Mouse (Mus musculus) hindbrain, embryonic 16.5 days (tissue): ENCODE data around the gene Ttc9c. TPM values are rescaled to one million over a fixed set of nuclear protein-coding genes. Genes with fewer than 3 reads are reported as not detected.
A peak's percentile ranks its signal among the peaks of the same experiment; 100 is the strongest.

Source experiments
- ATAC-seq: fragments of 200-750 bp; cut with Nextera tagmentation; 2 replicates; pipeline ENCODE4 v1.8.0; 2017; ENCODE audit warnings: moderate TSS enrichment, moderate library complexity
- H3K27ac ChIP-seq: fragments of 300-500 bp; sonication (generic); 2 replicates; pipeline ENCODE4 v1.5.1; 2014; ENCODE audit warnings: low read depth, mild to moderate bottlenecking, control low read depth, low read length, moderate library complexity
- H3K27me3 ChIP-seq: fragments of 300-500 bp; sonication (generic); replicated peaks from 2 replicates; pipeline ENCODE4 v1.6.1; 2014; ENCODE audit warnings: low read length; ENCODE audit not compliant: control insufficient read depth, insufficient read depth
- H3K36me3 ChIP-seq: fragments of 300-500 bp; sonication (generic); 2 replicates; pipeline ENCODE4 v1.6.1; 2014; ENCODE audit warnings: mild to moderate bottlenecking, low read length, moderate library complexity, mixed read lengths; ENCODE audit not compliant: control insufficient read depth, insufficient read depth
- H3K4me1 ChIP-seq: fragments of 300-500 bp; sonication (generic); 2 replicates; pipeline ENCODE4 v1.6.1; 2014; ENCODE audit warnings: low read depth, low read length; ENCODE audit not compliant: control insufficient read depth, insufficient read depth
- H3K4me2 ChIP-seq: fragments of 300-500 bp; sonication (generic); 2 replicates; pipeline ENCODE4 v1.6.1; 2014; ENCODE audit warnings: mild to moderate bottlenecking, low read length, control low read depth, moderate library complexity
- H3K4me3 ChIP-seq: fragments of 300-500 bp; sonication (generic); 2 replicates; pipeline ENCODE4 v1.5.1; 2014; ENCODE audit warnings: mild to moderate bottlenecking, low read length, control low read depth, moderate library complexity
- H3K9ac ChIP-seq: fragments of 300-500 bp; sonication (generic); 2 replicates; pipeline ENCODE4 v1.6.1; 2014; ENCODE audit warnings: low read depth, mild to moderate bottlenecking, control low read depth, low read length, moderate library complexity
- H3K9me3 ChIP-seq: fragments of 300-500 bp; sonication (generic); 2 replicates; pipeline ENCODE4 v1.6.1; 2014; ENCODE audit warnings: mild to moderate bottlenecking, low read length, moderate library complexity; ENCODE audit not compliant: control insufficient read depth
- WGBS: fragments of 180-500 bp; shearing (Covaris S2); extraction: QIAGEN DNeasy Blood & Tissue Kit; methylation state at CpG from one replicate; pipeline ENCODE4 v1.1.7; 2014; 5-methylcytosine and 5-hydroxymethylcytosine counted together
- polyA plus RNA-seq: library from polyadenylated mRNA; unstranded; fragments of >200 nt; fragmentation: Nextera tagmentation; extraction: Ambion mirVana; gene quantifications from 2 replicates; pipeline ENCODE4 v1.2.1, GENCODE M21; 2015

Gene Ttc9c
- polyA plus RNA-seq, 1 experiment from 2014 or later, result 51.6 TPM

DNA sequence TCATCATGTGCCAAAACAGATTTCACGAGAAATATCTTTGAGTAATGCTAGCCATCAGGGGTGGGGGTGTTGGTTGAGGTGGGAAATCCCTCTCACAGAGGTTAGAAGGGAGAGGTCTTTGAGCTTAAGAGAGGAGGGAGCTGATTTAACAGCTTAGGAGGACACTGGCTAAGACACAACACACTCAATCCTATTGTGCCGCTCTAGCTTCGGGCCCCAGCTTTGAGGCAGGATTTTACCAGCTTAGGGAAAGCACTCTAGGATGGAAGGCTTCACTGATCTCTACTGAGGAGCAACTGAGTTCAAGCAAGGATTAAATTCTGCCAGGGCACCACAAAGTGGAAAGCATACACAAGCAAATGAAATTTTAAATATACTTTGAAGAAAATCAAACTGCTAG, 2.1 kb downstream of the Ttc9c start:
- Histone ChIP-seq H3K27ac (no peak overlapping the region), H3K9ac (no peak overlapping the region), H3K4me3 (no peak overlapping the region), H3K4me1 (peaks cover 31% of the 10 kb centered on the region), H3K27me3 (no peaks in the 10 kb centered on the region), H3K4me2 (peak overlapping the region; percentile 6; the same call in 1 of the 2 replicates), H3K36me3 (peaks cover 7% of the 10 kb centered on the region; the same call in 1 of the 2 replicates), H3K9me3 (no peaks in the 10 kb centered on the region)
- 73% methylated on average over 3 of the region's 3 CpGs for WGBS
- ATAC-seq, result no peak

DNA sequence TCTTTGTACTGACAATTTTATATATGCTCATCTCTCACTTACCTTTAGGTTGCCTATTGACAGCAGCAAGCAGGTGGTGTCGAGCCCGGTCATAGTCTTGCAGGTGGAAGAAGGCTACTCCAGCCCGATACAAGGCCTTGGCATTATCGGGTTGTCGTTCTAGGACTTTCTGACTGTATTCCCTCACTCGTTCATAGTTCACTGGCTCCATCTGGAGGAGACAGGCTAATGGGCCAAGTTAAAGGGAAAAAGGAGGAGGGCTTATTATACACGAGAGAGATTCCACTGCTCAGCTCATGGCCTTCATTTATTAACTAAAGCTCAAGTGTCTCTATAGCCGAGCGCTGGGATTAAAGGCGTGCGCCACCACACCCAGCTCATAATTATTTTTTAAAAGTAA, 3.3 kb downstream of the Ttc9c start:
- WGBS, result 63% methylated on average over 11 of the region's 11 CpGs
- H3K9ac ChIP-seq, result no peak overlapping the region
- H3K4me1 ChIP-seq, result peaks cover 23% of the 10 kb centered on the region
- H3K27ac ChIP-seq, result no peak overlapping the region
- no peaks in the 10 kb centered on the region for H3K9me3 ChIP-seq
- H3K4me3 ChIP-seq, result no peak overlapping the region
- no peak for ATAC-seq
- H3K27me3 ChIP-seq, result no peaks in the 10 kb centered on the region
- H3K36me3 ChIP-seq, result peaks cover 7% of the 10 kb centered on the region; the same call in 1 of the 2 replicates
- no peak overlapping the region for H3K4me2 ChIP-seq

DNA sequence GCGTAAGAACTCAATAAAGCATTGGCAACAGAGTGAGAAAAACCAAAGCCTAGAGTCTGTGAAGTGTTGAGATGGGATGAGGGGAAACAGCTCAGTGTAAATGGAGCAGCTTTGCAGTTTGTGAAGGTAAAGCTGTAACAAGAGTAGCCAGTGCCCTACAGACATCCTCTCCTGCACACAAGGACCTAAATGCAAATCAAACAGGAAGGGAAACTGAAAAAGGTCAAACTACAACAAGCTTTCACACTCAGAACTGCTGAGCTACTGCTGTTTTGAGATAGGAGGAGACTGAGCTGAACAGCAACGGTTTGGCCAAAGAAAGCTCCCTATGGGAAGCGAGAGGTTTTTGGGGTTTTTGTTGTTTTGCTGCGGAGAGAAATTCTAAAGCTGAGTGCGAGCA, 12.3 kb downstream of the Ttc9c start:
- Histone ChIP-seq H3K4me1 (peaks cover 13% of the 10 kb centered on the region), H3K4me2 (no peak overlapping the region), H3K27me3 (no peaks in the 10 kb centered on the region), H3K9me3 (no peaks in the 10 kb centered on the region), H3K4me3 (no peak overlapping the region), H3K27ac (no peak overlapping the region), H3K36me3 (peaks cover 16% of the 10 kb centered on the region; the same call in 1 of the 2 replicates), H3K9ac (no peak overlapping the region)
- no peak for ATAC-seq
- WGBS, result 94% methylated on average over 5 of the region's 5 CpGs

DNA sequence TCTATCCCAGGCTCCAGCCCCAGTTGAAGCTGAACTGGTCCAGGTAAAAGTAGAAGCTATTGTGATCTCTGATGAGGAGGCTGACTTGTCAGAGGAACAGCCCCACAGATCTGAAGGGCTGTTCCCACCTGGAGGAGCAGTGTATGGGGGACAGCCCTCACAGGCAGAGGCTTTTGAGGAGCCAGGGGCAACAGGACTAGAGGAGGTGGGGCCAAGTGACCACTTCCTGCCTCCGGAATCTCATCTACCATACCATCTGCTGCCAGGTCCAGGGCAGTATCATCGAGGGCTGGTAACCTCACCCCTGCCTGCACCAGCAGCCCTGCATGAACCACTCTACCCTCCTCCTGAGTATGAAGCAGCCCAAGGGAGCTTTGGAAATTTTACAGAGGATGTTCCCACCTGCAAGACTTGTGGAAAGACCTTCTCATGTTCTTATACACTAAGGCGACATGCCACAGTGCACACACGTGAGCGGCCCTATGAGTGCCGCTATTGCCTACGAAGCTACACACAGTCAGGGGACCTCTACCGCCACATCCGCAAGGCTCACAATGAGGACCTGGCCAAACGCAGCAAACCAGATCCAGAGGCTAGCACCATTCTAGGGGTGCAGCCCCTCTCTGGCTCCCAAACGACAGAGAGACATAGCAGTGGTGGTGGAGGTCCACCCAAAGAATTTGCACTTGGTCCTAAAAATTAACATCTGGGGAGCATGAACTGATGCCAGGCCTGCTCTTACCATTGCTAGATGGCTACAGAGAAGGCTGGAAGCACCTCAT, 15.1 kb downstream of the Ttc9c start:
- Histone ChIP-seq H3K4me3 (no peak overlapping the region), H3K4me2 (no peak overlapping the region), H3K27ac (no peak overlapping the region), H3K4me1 (peaks cover 13% of the 10 kb centered on the region), H3K27me3 (no peaks in the 10 kb centered on the region), H3K9me3 (no peaks in the 10 kb centered on the region), H3K9ac (no peak overlapping the region; the same call in 1 of the 2 replicates), H3K36me3 (peaks cover 10% of the 10 kb centered on the region; the same call in 1 of the 2 replicates)
- WGBS, result 95% methylated on average over 11 of the region's 11 CpGs
- ATAC-seq, result no peak

DNA sequence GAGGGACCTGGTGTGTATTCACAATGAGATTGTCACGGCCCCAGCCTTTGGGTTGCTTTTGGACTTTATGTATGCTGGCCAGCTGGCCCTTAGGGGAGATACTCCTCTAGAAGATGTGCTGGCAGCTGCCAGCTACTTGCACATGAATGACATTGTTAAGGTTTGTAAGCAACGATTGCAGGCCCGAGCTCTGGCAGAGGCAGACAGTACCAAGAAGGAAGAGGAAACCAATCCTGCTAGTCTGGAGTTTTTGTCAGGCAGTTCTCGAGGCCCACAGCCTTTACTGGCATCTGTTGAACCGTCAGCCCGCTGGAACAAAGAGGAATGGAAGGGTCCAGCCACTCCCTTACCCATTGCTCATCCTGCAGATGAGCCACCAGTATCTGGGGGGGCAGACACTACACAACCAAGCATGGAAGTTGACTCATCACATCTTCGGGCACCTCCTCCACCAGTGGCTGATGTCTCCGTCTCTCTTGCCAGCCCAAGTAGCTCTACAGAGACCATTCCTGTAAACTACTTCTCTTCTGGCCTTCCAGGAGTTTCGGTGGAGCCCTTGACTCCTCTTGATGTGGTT, 15.8 kb downstream of the Ttc9c start:
- Histone ChIP-seq H3K4me2 (peak overlapping the region; percentile 84), H3K4me3 (peak overlapping the region; percentile 64), H3K27ac (peak overlapping the region; percentile 90), H3K9ac (peak overlapping the region; percentile 69; the same call in 1 of the 2 replicates), H3K36me3 (peaks cover 10% of the 10 kb centered on the region; the same call in 1 of the 2 replicates), H3K27me3 (no peaks in the 10 kb centered on the region), H3K9me3 (no peaks in the 10 kb centered on the region), H3K4me1 (peaks cover 13% of the 10 kb centered on the region)
- WGBS, result 87% methylated on average over 9 of the region's 9 CpGs
- no peak for ATAC-seq

DNA sequence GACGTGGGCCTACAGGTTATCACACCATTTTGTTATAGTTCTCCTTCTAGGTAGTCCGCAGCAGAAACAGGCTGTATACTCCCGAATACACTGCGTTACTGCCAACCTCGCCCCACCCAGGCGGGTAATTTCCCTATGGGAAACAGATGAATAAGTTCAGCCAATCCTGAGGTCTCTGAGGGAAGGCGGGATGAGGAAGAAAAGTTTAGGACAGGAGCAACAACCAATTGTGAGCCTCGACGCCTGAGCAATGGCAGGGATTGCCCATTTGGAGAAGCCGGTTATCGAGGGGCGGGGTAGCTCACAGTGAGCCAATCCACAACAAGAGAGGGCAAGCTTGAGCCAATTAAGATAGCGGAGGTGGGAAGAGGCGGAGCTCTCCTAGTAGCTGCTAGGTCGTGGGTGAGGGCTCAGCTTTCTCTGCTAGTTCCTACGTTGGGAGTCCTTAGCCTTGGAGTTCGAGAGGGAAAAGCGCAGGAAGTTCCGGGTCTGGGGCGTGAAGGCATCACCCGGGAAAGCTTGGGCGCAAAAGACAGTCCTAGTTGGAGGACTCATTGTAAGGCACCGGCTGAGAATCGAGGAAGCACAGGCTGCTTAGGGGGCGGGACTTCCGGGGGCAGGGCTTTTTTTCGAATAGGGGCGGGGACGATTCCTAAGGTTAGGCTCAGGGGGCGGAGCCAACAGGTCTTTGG, 16.9 kb downstream of the Ttc9c start, which contains the start of gene Zbtb3:
Gene Zbtb3, plus strand, starts transcription at position 426 of the 692 bp plus-strand sequence.
- ATAC-seq, result peak; percentile 98
- Histone ChIP-seq H3K27me3 (no peaks in the 10 kb centered on the region), H3K4me3 (peak within 1 kb of the TSS; percentile 64), H3K36me3 (peaks cover 10% of the 10 kb centered on the region; the same call in 1 of the 2 replicates), H3K4me2 (peak within 1 kb of the TSS; percentile 84), H3K27ac (peak within 1 kb of the TSS; percentile 90), H3K4me1 (peaks cover 20% of the 10 kb centered on the region), H3K9ac (peak within 1 kb of the TSS; percentile 69), H3K9me3 (no peaks in the 10 kb centered on the region)
- WGBS, result 0% methylated on average over 30 of the region's 30 CpGs

DNA sequence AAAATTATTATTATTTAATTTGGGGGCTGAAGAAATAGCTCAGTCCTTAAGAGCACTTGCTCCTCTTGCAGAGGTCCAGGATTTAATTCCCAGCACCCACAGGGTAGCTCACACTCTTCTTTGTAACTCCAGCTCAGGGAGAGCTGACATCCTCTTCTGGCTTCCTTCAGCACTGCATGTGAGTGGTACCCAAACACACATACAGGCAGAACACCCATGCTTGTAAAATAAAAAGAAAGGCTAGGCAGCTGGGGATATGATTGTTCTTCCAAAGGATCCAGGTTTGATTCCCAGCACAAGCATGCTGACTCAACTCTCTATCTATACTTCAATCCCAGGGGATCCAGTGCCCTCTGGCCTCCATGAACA, 20.2 kb downstream of the Ttc9c start:
- Histone ChIP-seq H3K36me3 (peaks cover 11% of the 10 kb centered on the region), H3K9ac (no peak overlapping the region; the same call in 1 of the 2 replicates), H3K4me3 (no peak overlapping the region), H3K9me3 (no peaks in the 10 kb centered on the region), H3K4me1 (peaks cover 22% of the 10 kb centered on the region), H3K27ac (no peak overlapping the region), H3K27me3 (no peaks in the 10 kb centered on the region), H3K4me2 (peak overlapping the region; percentile 91)
- no peak for ATAC-seq

DNA sequence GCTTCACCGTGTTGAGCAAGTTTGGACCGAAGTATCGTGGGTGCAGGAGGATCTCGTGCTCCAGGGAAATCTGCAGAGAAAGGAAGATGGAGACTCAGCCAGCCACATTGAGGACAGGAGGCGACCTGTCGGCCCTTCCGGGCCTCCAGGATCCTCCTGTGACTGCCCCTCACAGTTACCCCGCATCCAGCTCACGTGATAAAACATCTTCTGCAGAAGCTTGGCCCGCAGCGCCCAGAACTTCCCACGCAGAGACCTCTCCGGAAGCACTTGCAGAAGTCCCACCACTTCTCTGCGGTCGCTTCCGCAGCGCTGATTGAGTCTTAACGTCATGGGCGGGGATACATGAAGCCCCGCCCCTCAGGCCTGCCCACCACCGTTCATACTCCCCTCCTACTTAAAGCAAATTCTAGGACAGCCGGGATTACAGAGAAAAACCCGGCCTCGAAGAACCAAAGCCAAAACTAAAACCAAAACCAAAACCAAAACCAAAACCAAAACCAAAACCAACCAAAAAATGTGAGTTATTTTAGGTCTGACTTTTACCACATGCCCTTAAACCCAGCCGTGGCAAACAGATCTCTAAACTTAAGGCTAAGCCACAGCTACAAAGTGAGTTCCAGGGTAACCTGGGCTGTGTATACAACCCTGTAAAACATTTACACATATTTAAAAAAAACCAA, 20.7 kb downstream of the Ttc9c start, which contains the start of gene Polr2g:
Gene Polr2g, minus strand, starts transcription at position 314 of the 683 bp plus-strand sequence.
- H3K36me3 ChIP-seq, result peaks cover 15% of the 10 kb centered on the region
- peaks cover 18% of the 10 kb centered on the region for H3K4me1 ChIP-seq
- peak within 1 kb of the TSS; percentile 88 for H3K4me3 ChIP-seq
- no peaks in the 10 kb centered on the region for H3K9me3 ChIP-seq
- H3K9ac ChIP-seq, result peak within 1 kb of the TSS; percentile 82
- peak within 1 kb of the TSS; percentile 91 for H3K4me2 ChIP-seq
- peak within 1 kb of the TSS; percentile 78 for H3K27ac ChIP-seq
- WGBS, result 1% methylated on average over 25 of the region's 25 CpGs
- H3K27me3 ChIP-seq, result no peaks in the 10 kb centered on the region
- ATAC-seq, result peak; percentile 79
